Mouse (Mus musculus): Measurements from ENCODE around the gene Sppl2a.
"Not testable (repeated sequence)": the region's sequence is repeated elsewhere in the genome, so short reads cannot be mapped to it uniquely, and the experiment has no call there.

The Sppl2a gene

GRCm38 (mm10) chr2:126932897-126933641, at the start of gene Sppl2a:
Gene Sppl2a, minus strand, starts transcription at chr2:126933235.
- in situ Hi-C loops (cut with MboI, MseI) = no loop called here

DNA sequence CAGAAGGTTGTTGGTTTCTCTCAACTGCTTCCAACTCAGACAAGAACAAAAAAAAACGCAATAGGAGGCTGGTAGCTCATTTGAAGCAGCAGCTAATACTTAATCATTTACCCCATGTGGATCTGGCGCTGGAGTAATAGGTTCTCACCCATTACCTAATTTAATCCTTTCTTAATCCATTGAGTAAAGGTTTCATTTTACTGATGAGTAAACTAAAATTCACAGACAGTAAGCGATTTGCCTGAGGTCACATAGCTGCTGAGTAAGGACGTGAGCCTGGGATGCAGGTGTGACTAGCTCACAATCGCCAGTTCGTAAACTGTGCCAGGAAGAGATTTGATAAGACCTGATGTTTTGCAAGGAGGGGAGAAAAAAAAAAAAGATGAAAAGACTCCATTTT, 44.4 kb upstream of the Sppl2a start:
- in situ Hi-C loops (cut with MboI, MseI) = loop anchor here (25.0 kb wide), 1 partner anchor 390 kb away; no protein-coding TSS in a partner anchor

GRCm38 (mm10) chr2:126961696-126962095, 28.7 kb upstream of the Sppl2a start:
- in situ Hi-C loops (cut with MboI, MseI) = no loop called here

DNA sequence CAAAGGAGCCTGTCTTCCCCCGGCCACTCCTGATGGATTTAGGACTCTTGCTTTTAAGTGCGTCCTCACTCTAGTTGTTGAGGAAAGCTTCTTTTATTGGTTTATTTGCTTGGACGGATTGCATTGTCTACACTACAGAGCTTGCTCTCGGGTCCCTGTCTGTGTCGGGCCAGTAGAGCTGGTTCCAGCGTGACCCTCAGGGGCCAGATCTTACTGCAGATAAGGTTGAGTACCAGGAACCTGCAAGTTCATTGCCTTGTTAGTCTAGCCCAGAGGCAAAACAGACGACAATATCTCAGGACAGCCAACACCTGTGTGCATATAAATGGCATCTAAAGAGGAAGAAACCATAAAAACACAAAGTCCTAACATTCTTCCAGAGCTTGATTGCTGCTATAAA, 22.6 kb upstream of the Sppl2a start:
- in situ Hi-C loops (cut with MboI, MseI) = no loop called here

DNA sequence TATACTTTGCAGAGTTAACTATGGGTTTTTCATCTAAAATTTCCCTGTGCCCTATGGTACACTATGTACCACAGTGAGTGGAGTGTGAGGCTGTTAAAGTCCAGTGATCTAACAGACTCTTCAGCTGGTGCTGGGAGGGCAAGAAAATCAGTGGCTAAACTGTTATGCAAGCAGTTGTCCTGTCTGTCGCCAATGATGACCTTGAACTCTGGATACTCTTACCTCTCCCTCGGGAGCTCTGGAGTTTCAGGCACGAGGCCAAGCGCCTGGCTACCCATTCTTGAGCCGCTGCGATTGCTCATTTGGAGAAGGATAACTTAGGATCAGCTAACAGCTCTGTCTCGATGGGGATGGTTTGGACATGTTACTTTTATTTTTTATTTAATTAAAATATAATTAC, 18.1 kb upstream of the Sppl2a start:
- in situ Hi-C loops (cut with MboI, MseI) = no loop called here

DNA sequence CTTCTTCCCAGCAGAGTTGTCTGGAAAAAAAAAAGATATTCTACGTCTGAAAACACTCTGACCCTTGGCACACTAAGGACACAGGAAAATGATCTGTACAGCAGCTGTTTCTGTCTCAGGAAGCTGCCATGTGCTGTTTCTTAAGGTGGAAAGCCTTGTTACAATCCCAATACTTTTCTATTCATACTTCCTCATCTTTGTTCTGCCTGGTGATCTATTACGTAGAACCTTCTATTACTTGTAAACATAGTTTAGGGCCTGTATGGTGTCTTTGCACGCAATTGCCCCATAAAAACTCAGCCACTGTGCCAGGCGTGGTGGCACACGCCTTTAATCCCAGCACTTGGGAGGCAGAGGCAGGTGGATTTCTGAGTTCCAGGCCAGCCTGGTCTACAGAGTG, 17.4 kb upstream of the Sppl2a start:
- in situ Hi-C loops (cut with MboI, MseI) = no loop called here

DNA sequence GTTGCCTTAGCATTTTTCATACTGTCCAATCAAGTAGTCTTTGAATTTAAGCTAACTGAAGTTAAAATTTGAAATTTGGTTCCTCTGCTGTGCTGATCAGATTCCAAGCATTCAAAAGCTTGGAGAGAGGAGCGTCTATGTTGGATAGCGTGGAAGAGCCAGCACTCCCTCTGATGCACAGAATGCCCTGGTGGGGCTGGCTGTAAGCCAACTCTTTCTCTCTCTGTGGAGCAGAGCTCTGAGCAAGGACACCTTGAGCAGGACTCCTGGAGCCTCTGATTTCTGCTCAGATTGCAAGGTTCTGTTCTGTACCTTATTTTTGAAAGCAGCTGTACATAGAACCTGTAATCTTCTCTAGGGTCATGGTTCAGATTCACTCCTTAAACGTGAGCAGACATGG, 16.8 kb upstream of the Sppl2a start:
- in situ Hi-C loops (cut with MboI, MseI) = no loop called here

- in situ Hi-C loops (cut with MboI, MseI) = not testable (repeated sequence)
These were observed 16.3 kb upstream of the Sppl2a start for GRCm38 (mm10) chr2:126949297-126949696.

DNA sequence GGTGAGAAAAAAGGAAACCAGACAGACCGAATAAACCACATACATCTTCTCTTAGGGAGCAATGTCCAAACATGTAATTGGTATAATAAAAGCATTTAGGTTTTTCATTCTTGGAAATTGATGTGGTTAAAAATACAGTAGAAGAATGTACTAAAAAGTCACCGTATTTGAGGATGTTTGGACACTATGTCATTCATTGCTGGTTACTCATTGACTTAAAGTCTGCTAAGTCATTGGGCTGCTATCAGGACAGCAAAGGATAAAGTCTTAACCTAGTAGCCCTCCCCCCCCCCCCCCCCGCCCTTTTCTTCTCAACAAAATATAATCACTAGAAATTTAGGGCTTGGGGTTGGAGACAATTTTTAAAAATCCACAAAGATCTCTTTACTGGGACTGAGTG, 15.2 kb upstream of the Sppl2a start:
- in situ Hi-C loops (cut with MboI, MseI) = no loop called here

- in situ Hi-C loops (cut with MboI, MseI) = no loop called here
These were observed 14.6 kb upstream of the Sppl2a start for GRCm38 (mm10) chr2:126947646-126948045.

GRCm38 (mm10) chr2:126943211-126943610, 10.2 kb upstream of the Sppl2a start:
- in situ Hi-C loops (cut with MboI, MseI) = no loop called here

DNA sequence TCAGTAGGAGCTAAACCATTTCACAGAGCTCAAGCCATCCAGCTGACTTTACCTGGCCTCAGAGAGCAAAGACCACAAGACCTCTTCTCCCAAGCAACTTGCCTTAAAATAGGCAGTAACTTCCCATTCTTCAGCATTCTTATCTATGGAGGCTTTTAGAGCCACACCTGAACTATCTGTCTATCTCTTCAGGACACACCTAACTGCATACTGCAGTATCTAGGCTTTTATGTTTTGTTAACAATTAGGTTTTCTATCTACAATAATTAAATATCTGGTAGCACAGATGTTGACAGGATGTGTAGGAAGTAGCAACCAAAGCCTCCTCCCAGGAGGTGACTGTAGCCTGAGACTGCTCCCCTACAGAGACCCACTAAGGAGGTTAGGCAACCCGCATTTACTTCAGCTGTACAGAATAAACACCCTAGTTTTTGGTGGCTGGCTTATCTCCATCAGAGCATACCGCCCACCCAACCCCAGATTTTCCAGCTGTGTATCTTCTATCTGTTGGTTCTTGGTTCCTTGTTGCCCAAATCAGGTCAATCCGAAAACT, 7.4 kb upstream of the Sppl2a start:
- in situ Hi-C loops (cut with MboI, MseI) = no loop called here

DNA sequence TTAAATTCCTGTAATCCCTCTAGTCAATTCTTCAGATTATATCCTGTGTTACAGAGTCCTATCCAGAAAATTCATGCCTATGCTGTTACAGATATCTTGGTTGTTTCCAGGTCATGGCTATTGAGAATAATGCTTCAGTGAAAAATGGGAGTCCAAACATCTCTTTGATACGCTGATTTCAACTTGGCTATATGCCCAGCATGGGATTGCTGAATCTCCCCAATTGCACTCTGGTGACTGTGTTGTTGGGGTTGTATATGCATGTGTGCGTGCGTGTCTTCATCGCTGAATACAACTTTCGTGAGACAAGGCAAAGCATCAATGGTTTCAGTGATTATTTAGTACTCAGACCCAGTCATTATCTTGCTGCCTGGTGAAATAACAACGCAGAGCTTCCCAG, 5.0 kb upstream of the Sppl2a start:
- in situ Hi-C loops (cut with MboI, MseI) = no loop called here

GRCm38 (mm10) chr2:126933921-126934320, 886 bp upstream of the Sppl2a start:
- in situ Hi-C loops (cut with MboI, MseI) = no loop called here

DNA sequence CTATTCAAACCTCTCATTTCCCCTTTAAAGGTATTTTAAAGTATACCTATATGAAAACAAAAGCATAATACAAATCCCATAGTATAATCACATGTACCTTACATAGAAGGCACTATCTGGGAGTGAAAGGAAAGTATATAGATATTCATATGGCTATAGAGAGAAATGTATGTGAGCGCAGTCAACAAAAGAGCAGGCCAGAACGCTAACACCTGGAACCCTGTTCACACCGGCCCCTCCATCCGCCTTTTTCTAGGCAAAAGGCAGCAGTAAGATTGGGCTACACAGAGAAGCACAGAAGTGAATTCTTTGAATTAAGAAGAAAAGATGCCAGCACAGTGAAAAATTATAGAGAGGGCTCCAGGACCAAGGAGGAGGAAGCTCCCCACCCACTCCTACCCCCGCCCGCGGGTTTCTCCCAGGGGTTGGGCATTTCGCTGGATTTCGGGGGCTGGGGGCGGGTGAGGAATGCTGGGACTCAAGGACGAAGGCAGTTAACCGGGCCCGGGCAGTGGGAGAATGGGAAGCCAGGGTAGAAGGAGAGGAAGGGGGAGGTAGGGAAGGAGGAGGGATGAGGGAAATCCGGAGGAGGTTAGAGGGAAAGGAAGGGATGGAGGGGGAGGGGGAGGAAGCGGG, 656 bp downstream of the Sppl2a start:
- in situ Hi-C loops (cut with MboI, MseI) = no loop called here

DNA sequence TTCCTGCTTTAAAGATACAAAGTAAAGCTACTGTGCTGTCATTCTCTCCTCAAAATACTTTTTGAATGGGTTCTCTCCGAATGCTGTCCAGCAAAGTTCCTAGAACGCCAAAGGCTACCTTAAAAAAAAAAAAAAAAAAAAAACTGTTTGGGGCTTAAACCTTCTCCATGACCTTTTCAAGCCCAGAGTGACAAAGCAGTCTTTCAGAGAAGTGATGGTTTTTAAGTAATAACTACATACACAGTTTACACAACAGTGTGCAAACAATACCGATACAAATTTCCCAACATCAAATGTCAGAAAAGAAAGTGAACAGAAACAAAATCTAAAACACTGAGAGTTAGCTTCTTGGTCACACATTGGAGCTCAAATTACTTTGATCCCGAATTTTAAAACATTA, 1.3 kb downstream of the Sppl2a start:
- in situ Hi-C loops (cut with MboI, MseI) = no loop called here

DNA sequence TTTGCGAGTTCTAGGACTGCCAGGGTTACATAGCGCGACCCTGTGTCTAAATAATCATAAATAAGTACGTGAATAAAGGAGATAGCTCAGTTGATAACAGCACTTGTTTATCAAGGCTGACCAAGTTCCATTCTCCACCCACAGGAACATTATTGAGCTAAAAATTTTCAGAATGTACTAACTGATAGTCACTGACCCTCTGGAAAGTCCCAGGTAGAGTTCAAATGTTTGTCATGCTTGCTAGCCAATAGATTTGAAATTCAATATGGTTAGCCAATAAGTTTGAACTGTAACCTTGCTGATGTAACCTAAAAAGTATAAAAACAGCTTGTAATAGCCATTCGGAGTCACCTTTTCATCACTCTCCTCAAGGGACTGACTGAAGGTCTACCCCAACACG, 4.4 kb downstream of the Sppl2a start:
- in situ Hi-C loops (cut with MboI, MseI) = no loop called here

- in situ Hi-C loops (cut with MboI, MseI) = no loop called here
These were observed 12.5 kb downstream of the Sppl2a start for GRCm38 (mm10) chr2:126920358-126921060.

GRCm38 (mm10) chr2:126916236-126916635, 16.8 kb downstream of the Sppl2a start:
- in situ Hi-C loops (cut with MboI, MseI) = no loop called here

GRCm38 (mm10) chr2:126914096-126914495, 18.9 kb downstream of the Sppl2a start:
- in situ Hi-C loops (cut with MboI, MseI) = no loop called here

GRCm38 (mm10) chr2:126904162-126904561, 28.9 kb downstream of the Sppl2a start:
- in situ Hi-C loops (cut with MboI, MseI) = no loop called here

GRCm38 (mm10) chr2:126897511-126897910, 35.5 kb downstream of the Sppl2a start:
- in situ Hi-C loops (cut with MboI, MseI) = no loop called here
